Mouse (Mus musculus) hindbrain, embryonic 11.5 days (tissue): Measurements from ENCODE around the gene Mamstr. TPM values are rescaled to one million over a fixed set of nuclear protein-coding genes. Genes with fewer than 3 reads are reported as not detected.
"Not testable (repeated sequence)": the region's sequence is repeated elsewhere in the genome, so short reads cannot be mapped to it uniquely, and the experiment has no call there.

Experiments
- ATAC-seq: fragments of 200-750 bp; cut with Nextera tagmentation; 2 replicates; pipeline ENCODE4 v1.8.0; 2017; ENCODE audit warnings: mild to moderate bottlenecking, moderate TSS enrichment, moderate library complexity; ENCODE audit not compliant: low FRiP score
- DNase-seq: peaks from one replicate; pipeline ENCODE4 v3.0.0-alpha.2; 2015; ENCODE audit warnings: low spot score
- H3K27ac ChIP-seq: fragments of 300-500 bp; sonication (generic); 2 replicates; pipeline ENCODE4 v1.5.1; 2014; ENCODE audit warnings: mild to moderate bottlenecking, low read depth, low read length
- H3K27me3 ChIP-seq: fragments of 300-500 bp; sonication (generic); 2 replicates; pipeline ENCODE4 v1.6.1; 2014; ENCODE audit warnings: mild to moderate bottlenecking, low read length, moderate library complexity, mixed read lengths; ENCODE audit not compliant: control insufficient read depth, insufficient read depth
- H3K36me3 ChIP-seq: fragments of 300-500 bp; sonication (generic); 2 replicates; pipeline ENCODE4 v1.6.1; 2014; ENCODE audit warnings: mild to moderate bottlenecking, low read length, moderate library complexity, mixed read lengths; ENCODE audit not compliant: control insufficient read depth, insufficient read depth
- H3K4me1 ChIP-seq: fragments of 300-500 bp; sonication (generic); replicated peaks from 2 replicates; pipeline ENCODE4 v1.6.1; 2014; ENCODE audit warnings: low read length, mixed read lengths; ENCODE audit not compliant: control insufficient read depth, insufficient read depth
- H3K4me2 ChIP-seq: fragments of 300-500 bp; sonication (generic); replicated peaks from 2 replicates; pipeline ENCODE4 v1.6.1; 2014; ENCODE audit warnings: mild to moderate bottlenecking, low read depth, low read length
- H3K4me3 ChIP-seq: fragments of 300-500 bp; sonication (generic); 2 replicates; pipeline ENCODE4 v1.5.1; 2014; ENCODE audit warnings: low read depth, low read length
- H3K9ac ChIP-seq: fragments of 300-500 bp; sonication (generic); 2 replicates; pipeline ENCODE4 v1.6.1; 2014; ENCODE audit warnings: low read depth, low read length
- H3K9me3 ChIP-seq: fragments of 300-500 bp; sonication (generic); 2 replicates; pipeline ENCODE4 v1.6.1; 2016; ENCODE audit warnings: low read length; ENCODE audit not compliant: control insufficient read depth
- WGBS: fragments of 180-500 bp; shearing (Covaris S2); extraction: QIAGEN DNeasy Blood & Tissue Kit; methylation state at CpG from one replicate; pipeline ENCODE4 v1.1.7; 2014; 5-methylcytosine and 5-hydroxymethylcytosine counted together
- polyA plus RNA-seq: library from polyadenylated mRNA; unstranded; fragments of >200 nt; fragmentation: Nextera tagmentation; extraction: Ambion mirVana; gene quantifications from 2 replicates; pipeline ENCODE4 v1.2.1, GENCODE M21; 2014

Mamstr gene
- polyA plus RNA-seq, 1 experiment from 2014 or later: 2.1 TPM

GRCm38 (mm10) chr7:45654424-45655047 lies 14.8 kb downstream of the Mamstr start:
- 30% methylated on average over 17 of the region's 17 CpGs for WGBS
- ATAC-seq (no peak), DNase-seq (peak; percentile 40)
- peak overlapping the region; percentile 11; the same call in 1 of the 2 replicates for H3K4me2 ChIP-seq
- H3K27me3 ChIP-seq: no peaks in the 10 kb centered on the region
- H3K9ac ChIP-seq: 0 out of 2 replicates have a peak overlapping the region, but pooled peaks have one; percentile 27
- H3K4me3 ChIP-seq: no peak overlapping the region
- H3K4me1 ChIP-seq: no peaks in the 10 kb centered on the region
- no peaks in the 10 kb centered on the region for H3K36me3 ChIP-seq
- no peak overlapping the region for H3K27ac ChIP-seq
- no peaks in the 10 kb centered on the region for H3K9me3 ChIP-seq

- Histone ChIP-seq H3K4me1 (no peaks in the 10 kb centered on the region), H3K9me3 (no peaks in the 10 kb centered on the region), H3K4me3 (no peak overlapping the region), H3K27ac (no peak overlapping the region), H3K36me3 (no peaks in the 10 kb centered on the region), H3K27me3 (no peaks in the 10 kb centered on the region), H3K4me2 (no peak overlapping the region), H3K9ac (no peak overlapping the region)
- WGBS: 86% methylated on average over 11 of the region's 11 CpGs
- ATAC-seq (no peak), DNase-seq (no peak)
Observed at GRCm38 (mm10) chr7:45660746-45661478, 21.1 kb downstream of the Mamstr start.

GRCm38 (mm10) chr7:45661702-45662101 lies 21.9 kb downstream of the Mamstr start:
- ATAC-seq, H3K4me3 ChIP-seq, H3K9me3 ChIP-seq, H3K9ac ChIP-seq, H3K27ac ChIP-seq, H3K4me2 ChIP-seq, H3K36me3 ChIP-seq, DNase-seq, H3K4me1 ChIP-seq, H3K27me3 ChIP-seq: not testable (repeated sequence)
- 89% methylated on average over 6 of the region's 6 CpGs for WGBS

GRCm38 (mm10) chr7:45665303-45666138 lies 25.7 kb downstream of the Mamstr start:
- Histone ChIP-seq H3K27ac (no peak overlapping the region), H3K9ac (no peak overlapping the region), H3K4me2 (no peak overlapping the region), H3K27me3 (no peaks in the 10 kb centered on the region), H3K9me3 (no peaks in the 10 kb centered on the region), H3K36me3 (no peaks in the 10 kb centered on the region), H3K4me1 (no peaks in the 10 kb centered on the region), H3K4me3 (no peak overlapping the region)
- DNase-seq (no peak), ATAC-seq (no peak)
- WGBS: 60% methylated on average over 13 of the region's 13 CpGs

- WGBS: 88% methylated on average over 7 of the region's 7 CpGs
- Histone ChIP-seq H3K36me3 (no peaks in the 10 kb centered on the region), H3K27ac (no peak within 1 kb of the TSS), H3K4me3 (no peak within 1 kb of the TSS), H3K4me2 (no peak within 1 kb of the TSS), H3K9me3 (no peaks in the 10 kb centered on the region), H3K4me1 (no peaks in the 10 kb centered on the region), H3K27me3 (no peaks in the 10 kb centered on the region), H3K9ac (no peak within 1 kb of the TSS)
- no peak for DNase-seq
- ATAC-seq: no peak
Observed at GRCm38 (mm10) chr7:45666161-45666560, 26.4 kb downstream of the Mamstr start, which contains the start of gene Fut2. TSS of gene Fut2 (minus strand) at chr7:45666394.

GRCm38 (mm10) chr7:45667761-45668160 lies 28.0 kb downstream of the Mamstr start:
- no peaks in the 10 kb centered on the region for H3K9me3 ChIP-seq
- DNase-seq: no peak
- no peaks in the 10 kb centered on the region for H3K4me1 ChIP-seq
- ATAC-seq: no peak
- no peak overlapping the region for H3K4me2 ChIP-seq
- no peak overlapping the region for H3K27ac ChIP-seq
- H3K4me3 ChIP-seq: no peak overlapping the region
- no peak overlapping the region for H3K9ac ChIP-seq
- WGBS: 71% methylated on average over 14 of the region's 14 CpGs
- H3K27me3 ChIP-seq: no peaks in the 10 kb centered on the region
- H3K36me3 ChIP-seq: no peaks in the 10 kb centered on the region

GRCm38 (mm10) chr7:45668921-45669320 lies 29.1 kb downstream of the Mamstr start:
- no peak for DNase-seq
- no peaks in the 10 kb centered on the region for H3K27me3 ChIP-seq
- 95% methylated on average over 9 of the region's 9 CpGs for WGBS

GRCm38 (mm10) chr7:45677627-45678295 lies 38.0 kb downstream of the Mamstr start:
- Histone ChIP-seq H3K27ac (no peak overlapping the region), H3K4me1 (no peaks in the 10 kb centered on the region), H3K27me3 (no peaks in the 10 kb centered on the region), H3K4me2 (no peak overlapping the region), H3K36me3 (no peaks in the 10 kb centered on the region), H3K4me3 (no peak overlapping the region), H3K9me3 (no peaks in the 10 kb centered on the region), H3K9ac (no peak overlapping the region)
- 77% methylated on average over 7 of the region's 7 CpGs for WGBS
- DNase-seq (no peak), ATAC-seq (no peak)

More at GRCm38 (mm10) chr7:45668921-45669320, 29.1 kb downstream of the Mamstr start:
- Histone ChIP-seq H3K4me3 (no peak overlapping the region), H3K36me3 (no peaks in the 10 kb centered on the region), H3K4me2 (no peak overlapping the region), H3K27ac (no peak overlapping the region), H3K9ac (no peak overlapping the region), H3K4me1 (no peaks in the 10 kb centered on the region), H3K9me3 (no peaks in the 10 kb centered on the region)
- ATAC-seq: no peak
